Mouse (Mus musculus) midbrain, embryonic 11.5 days (tissue): ENCODE data around the gene Hist1h3e. TPM values are rescaled to one million over a fixed set of nuclear protein-coding genes. Genes with fewer than 3 reads are reported as not detected.
"Not testable (repeated sequence)": the region's sequence is repeated elsewhere in the genome, so short reads cannot be mapped to it uniquely, and the experiment has no call there.

Source experiments
- ATAC-seq: fragments of 200-750 bp; cut with Nextera tagmentation; 2 replicates; pipeline ENCODE4 v1.8.0; 2017; ENCODE audit warnings: moderate TSS enrichment, moderate library complexity; ENCODE audit not compliant: low FRiP score
- DNase-seq: peaks from one replicate; pipeline ENCODE4 v3.0.0; 2015; ENCODE audit warnings: low spot score; ENCODE audit errors: missing footprints
- H3K27ac ChIP-seq: fragments of 300-500 bp; sonication (generic); 2 replicates; pipeline ENCODE4 v1.5.1; 2014; ENCODE audit warnings: low read depth, low read length
- H3K27me3 ChIP-seq: fragments of 300-500 bp; sonication (generic); 2 replicates; pipeline ENCODE4 v1.6.1; 2014; ENCODE audit warnings: mild to moderate bottlenecking, low read length, moderate library complexity, mixed read lengths; ENCODE audit not compliant: control insufficient read depth, insufficient read depth
- H3K36me3 ChIP-seq: fragments of 300-500 bp; sonication (generic); 2 replicates; pipeline ENCODE4 v1.6.1; 2014; ENCODE audit warnings: mild to moderate bottlenecking, low read length, moderate library complexity, mixed read lengths; ENCODE audit not compliant: control insufficient read depth, insufficient read depth
- H3K4me1 ChIP-seq: fragments of 300-500 bp; sonication (generic); 2 replicates; pipeline ENCODE4 v1.6.1; 2014; ENCODE audit warnings: low read length; ENCODE audit not compliant: control insufficient read depth, insufficient read depth
- H3K4me2 ChIP-seq: fragments of 300-500 bp; sonication (generic); 2 replicates; pipeline ENCODE4 v1.6.1; 2014; ENCODE audit warnings: mild to moderate bottlenecking, moderate library complexity
- H3K4me3 ChIP-seq: fragments of 300-500 bp; sonication (generic); 2 replicates; pipeline ENCODE4 v1.5.1; 2014; ENCODE audit warnings: low read depth, low read length
- H3K9ac ChIP-seq: fragments of 300-500 bp; sonication (generic); 2 replicates; pipeline ENCODE4 v1.6.1; 2014; ENCODE audit warnings: low read length
- H3K9me3 ChIP-seq: fragments of 300-500 bp; sonication (generic); 2 replicates; pipeline ENCODE4 v1.6.1; 2016; ENCODE audit warnings: low read length; ENCODE audit not compliant: control insufficient read depth
- WGBS: fragments of 180-500 bp; shearing (Covaris S2); extraction: QIAGEN DNeasy Blood & Tissue Kit; methylation state at CpG from one replicate; pipeline ENCODE4 v1.1.7; 2014; 5-methylcytosine and 5-hydroxymethylcytosine counted together
- polyA plus RNA-seq: library from polyadenylated mRNA; unstranded; fragments of >200 nt; fragmentation: Nextera tagmentation; extraction: Ambion mirVana; gene quantifications from 2 replicates; pipeline ENCODE4 v1.2.1, GENCODE M21; 2014

Hist1h3e gene
- polyA plus RNA-seq, 1 experiment from 2014 or later = 7.4 TPM

- Histone ChIP-seq H3K4me2 (peak overlapping the region; percentile 78), H3K27ac (peak overlapping the region; percentile 98), H3K4me1 (peaks cover 17% of the 10 kb centered on the region; the same call in 1 of the 2 replicates), H3K4me3 (peak overlapping the region; percentile 40), H3K9ac (peak overlapping the region; percentile 85)
- H3K36me3 ChIP-seq, H3K9me3 ChIP-seq, H3K27me3 ChIP-seq: not testable (repeated sequence)
- WGBS = under 1% methylated on average over 28 of the region's 36 CpGs
- DNase-seq (peak; percentile 99), ATAC-seq (peak; percentile 87)
Measured at GRCm38 (mm10) chr13:23585442-23586098, 23.4 kb upstream of the Hist1h3e start.

GRCm38 (mm10) chr13:23585029-23585441 lies 22.9 kb upstream of the Hist1h3e start:
- Histone ChIP-seq H3K27ac (peak overlapping the region; percentile 98), H3K4me3 (peak overlapping the region; percentile 40), H3K9me3 (no peaks in the 10 kb centered on the region), H3K4me1 (peaks cover 17% of the 10 kb centered on the region; the same call in 1 of the 2 replicates), H3K27me3 (no peaks in the 10 kb centered on the region), H3K36me3 (no peaks in the 10 kb centered on the region), H3K9ac (peak overlapping the region; percentile 85), H3K4me2 (peak overlapping the region; percentile 78)
- WGBS = under 1% methylated on average over 21 of the region's 21 CpGs
- peak; percentile 8 for ATAC-seq
- peak; percentile 97 for DNase-seq

DNA sequence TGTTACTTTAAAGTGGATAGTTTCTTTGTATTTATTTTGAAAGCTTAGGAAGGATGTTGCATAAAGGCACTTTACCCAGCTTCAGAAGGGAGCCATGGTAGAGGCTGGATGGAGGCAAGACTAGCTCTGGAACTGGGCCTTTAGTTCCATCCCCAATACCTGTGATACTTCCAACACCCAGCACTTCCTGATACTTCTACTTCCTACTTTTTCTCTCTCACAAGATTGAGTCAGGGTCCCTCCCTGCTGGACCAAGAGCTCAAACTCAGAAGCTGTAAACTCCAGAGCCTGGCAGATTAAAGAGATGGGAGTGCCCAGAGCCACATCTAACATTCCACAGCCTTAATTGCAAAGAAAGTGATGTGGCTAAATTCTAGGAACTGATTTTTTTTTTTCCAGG lies 22.2 kb upstream of the Hist1h3e start:
- Histone ChIP-seq H3K4me3 (peak overlapping the region; percentile 40; the same call in 1 of the 2 replicates), H3K27me3 (no peaks in the 10 kb centered on the region), H3K4me1 (peaks cover 17% of the 10 kb centered on the region; the same call in 1 of the 2 replicates), H3K36me3 (no peaks in the 10 kb centered on the region), H3K4me2 (peak overlapping the region; percentile 78), H3K9ac (peak overlapping the region; percentile 85), H3K9me3 (no peaks in the 10 kb centered on the region), H3K27ac (peak overlapping the region; percentile 98)
- DNase-seq = peak; percentile 90
- no peak for ATAC-seq

DNA sequence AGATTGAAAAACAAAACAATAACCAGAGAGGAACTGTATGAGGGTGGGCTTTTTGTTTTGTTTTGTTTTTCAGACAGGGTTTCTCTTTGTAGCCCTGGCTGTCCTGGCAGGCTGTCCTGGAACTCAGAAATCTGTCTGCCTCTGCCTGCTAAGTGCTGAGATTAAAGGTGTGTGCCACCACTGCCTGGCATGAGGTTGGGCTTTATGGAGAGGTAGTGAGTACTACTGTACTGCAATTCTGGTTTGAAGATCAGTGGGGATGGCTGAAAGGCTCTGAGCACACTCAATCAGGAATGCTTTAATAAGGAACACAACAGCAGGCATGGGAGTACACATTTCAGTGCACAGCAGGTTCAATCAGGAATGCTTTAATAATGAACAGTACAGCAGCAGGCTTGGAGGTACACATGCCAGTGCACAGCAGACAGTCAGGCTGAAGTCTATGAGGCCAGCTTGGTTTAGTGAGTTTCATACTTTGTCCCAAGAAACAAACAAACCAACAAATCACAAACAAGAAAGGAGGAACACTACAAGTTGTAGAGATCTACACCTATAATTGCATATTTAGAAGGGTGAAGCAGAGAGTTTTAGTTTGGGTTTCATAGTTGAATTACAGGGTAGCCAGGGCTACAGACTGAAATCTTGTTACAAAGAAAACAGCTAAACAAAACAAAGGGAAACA lies 21.4 kb upstream of the Hist1h3e start:
- ATAC-seq = no peak
- H3K36me3 ChIP-seq = no peaks in the 10 kb centered on the region
- H3K27me3 ChIP-seq = no peaks in the 10 kb centered on the region
- no peak overlapping the region for H3K4me3 ChIP-seq
- H3K4me2 ChIP-seq = peak overlapping the region; percentile 12
- peaks cover 17% of the 10 kb centered on the region; the same call in 1 of the 2 replicates for H3K4me1 ChIP-seq
- peak overlapping the region; percentile 22; the same call in 1 of the 2 replicates for H3K9ac ChIP-seq
- DNase-seq = peak; percentile 85
- peak overlapping the region; percentile 77 for H3K27ac ChIP-seq
- no peaks in the 10 kb centered on the region for H3K9me3 ChIP-seq

- Histone ChIP-seq H3K27ac (peak overlapping the region; percentile 77), H3K9me3 (no peaks in the 10 kb centered on the region), H3K4me2 (peak overlapping the region; percentile 63), H3K36me3 (no peaks in the 10 kb centered on the region), H3K9ac (peak overlapping the region; percentile 69), H3K4me1 (peaks cover 17% of the 10 kb centered on the region; the same call in 1 of the 2 replicates), H3K27me3 (no peaks in the 10 kb centered on the region), H3K4me3 (peak overlapping the region; percentile 42)
- DNase-seq (peak; percentile 93), ATAC-seq (no peak)
- WGBS = 6% methylated on average over 6 of the region's 6 CpGs
Measured at GRCm38 (mm10) chr13:23582219-23583056, 20.3 kb upstream of the Hist1h3e start.

DNA sequence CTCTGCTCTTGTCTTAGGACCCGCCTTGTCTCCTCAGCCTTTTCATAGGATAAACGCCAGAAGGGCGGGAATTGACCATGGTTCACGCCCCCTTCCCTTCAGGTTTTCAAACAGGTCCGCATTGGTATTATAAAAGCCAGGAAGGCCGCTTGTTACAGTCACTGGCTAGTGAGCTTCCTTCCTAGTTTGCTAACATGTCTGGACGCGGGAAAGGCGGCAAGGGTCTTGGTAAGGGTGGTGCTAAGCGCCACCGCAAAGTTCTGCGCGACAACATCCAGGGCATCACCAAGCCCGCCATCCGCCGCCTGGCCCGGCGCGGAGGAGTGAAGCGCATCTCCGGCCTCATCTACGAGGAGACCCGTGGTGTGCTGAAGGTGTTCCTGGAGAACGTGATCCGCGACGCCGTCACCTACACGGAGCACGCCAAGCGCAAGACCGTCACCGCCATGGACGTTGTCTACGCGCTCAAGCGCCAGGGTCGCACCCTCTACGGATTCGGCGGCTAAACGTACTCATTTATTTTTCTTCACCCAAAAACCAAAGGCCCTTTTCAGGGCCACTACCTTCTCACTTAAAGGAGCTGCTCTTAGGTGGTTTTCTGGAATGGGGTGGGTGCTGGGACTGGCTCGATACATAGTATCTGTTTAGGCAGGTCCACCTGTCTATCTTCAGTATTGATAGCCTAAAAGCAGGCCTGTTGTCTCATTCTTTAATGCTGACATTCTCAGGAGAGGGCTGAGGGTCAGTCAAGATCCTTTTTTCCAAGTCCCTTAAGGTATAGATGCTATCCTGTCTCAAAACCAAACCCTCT lies 19.4 kb upstream of the Hist1h3e start, which contains the start of gene Hist1h4d:
TSS of gene Hist1h4d (plus strand) at position 191 of the 811 bp plus-strand sequence.
- peak; percentile 100 for DNase-seq
- no peaks in the 10 kb centered on the region for H3K9me3 ChIP-seq
- peak within 1 kb of the TSS; percentile 69 for H3K9ac ChIP-seq
- H3K4me1 ChIP-seq = peaks cover 20% of the 10 kb centered on the region
- peak within 1 kb of the TSS; percentile 63 for H3K4me2 ChIP-seq
- no peaks in the 10 kb centered on the region for H3K27me3 ChIP-seq
- WGBS = under 1% methylated on average over 43 of the region's 43 CpGs
- H3K36me3 ChIP-seq = no peaks in the 10 kb centered on the region
- H3K4me3 ChIP-seq = peak within 1 kb of the TSS; percentile 42
- ATAC-seq = peak; percentile 89
- H3K27ac ChIP-seq = peak within 1 kb of the TSS; percentile 77

DNA sequence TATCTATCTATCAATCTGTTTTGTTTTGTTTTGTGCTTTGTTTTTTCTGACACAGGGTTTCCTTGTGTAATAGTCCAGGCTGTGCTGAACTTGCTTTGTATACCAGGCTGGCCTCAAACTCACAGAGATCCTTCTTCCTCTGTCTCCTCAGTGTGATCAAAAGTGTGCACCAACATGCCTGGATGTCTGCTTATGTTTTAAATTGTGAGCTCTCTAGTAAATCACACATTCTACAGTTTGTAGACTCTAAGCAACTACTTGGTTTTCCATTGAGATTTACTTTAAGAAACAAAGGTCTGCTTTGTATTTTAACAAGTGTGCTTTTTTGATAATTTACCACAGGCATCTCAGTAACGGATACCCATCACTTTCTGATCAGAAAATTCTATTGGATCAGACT lies 15.7 kb upstream of the Hist1h3e start:
- no peaks in the 10 kb centered on the region for H3K27me3 ChIP-seq
- no peak overlapping the region; the same call in 1 of the 2 replicates for H3K27ac ChIP-seq
- WGBS = 100% methylated on average over 1 of the region's 1 CpGs
- no peak overlapping the region for H3K9ac ChIP-seq
- peaks cover 12% of the 10 kb centered on the region for H3K4me1 ChIP-seq
- H3K4me3 ChIP-seq = no peak overlapping the region
- ATAC-seq (no peak), DNase-seq (peak; percentile 84)
- no peaks in the 10 kb centered on the region for H3K36me3 ChIP-seq
- H3K4me2 ChIP-seq = no peak overlapping the region
- H3K9me3 ChIP-seq = no peaks in the 10 kb centered on the region

DNA sequence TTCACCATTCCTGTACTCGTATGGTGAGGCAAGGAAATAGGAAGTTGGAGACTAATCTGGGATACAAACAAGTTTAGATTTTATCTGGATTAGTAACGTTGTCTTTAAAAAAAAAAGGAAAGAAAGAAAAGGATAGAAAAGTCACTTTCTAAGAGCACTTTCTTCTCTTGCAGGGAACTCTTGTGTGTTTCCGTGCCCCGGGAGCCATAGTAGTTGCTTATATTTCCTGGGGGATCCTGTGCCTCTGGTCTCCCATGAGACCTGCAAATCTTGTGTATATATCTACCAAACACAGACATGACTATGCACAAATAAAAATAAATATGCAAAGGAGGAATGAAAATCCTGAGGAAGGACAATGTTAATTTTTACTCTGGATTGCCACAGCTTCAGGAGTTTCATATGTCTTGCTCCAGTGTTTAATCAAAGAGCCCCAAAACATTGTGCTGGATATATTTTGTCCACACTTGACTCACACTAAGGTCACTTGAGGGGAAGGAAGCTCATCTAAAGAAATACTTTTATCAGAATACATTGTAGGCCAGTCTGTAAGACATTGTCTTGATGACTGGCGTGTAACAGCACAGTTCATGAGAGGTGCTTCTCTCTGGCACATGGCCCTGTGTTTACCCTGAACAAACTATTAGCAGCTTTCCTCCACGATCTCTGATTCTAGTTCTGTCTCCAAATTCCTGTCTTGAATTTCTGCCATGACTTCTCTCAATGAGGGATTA lies 14.9 kb upstream of the Hist1h3e start:
- H3K9me3 ChIP-seq = no peaks in the 10 kb centered on the region
- H3K4me2 ChIP-seq = peak overlapping the region; percentile 61
- DNase-seq (peak; percentile 91), ATAC-seq (no peak)
- H3K4me1 ChIP-seq = peaks cover 11% of the 10 kb centered on the region
- peak overlapping the region; percentile 39 for H3K4me3 ChIP-seq
- H3K36me3 ChIP-seq = no peaks in the 10 kb centered on the region
- WGBS = 50% methylated on average over 6 of the region's 6 CpGs
- H3K27me3 ChIP-seq = no peaks in the 10 kb centered on the region
- peak overlapping the region; percentile 81 for H3K27ac ChIP-seq
- H3K9ac ChIP-seq = peak overlapping the region; percentile 77
